ENCODE assay signal across 11 mouse cellular contexts in genomic region chr13:55757645-55758044, GRCm38 (mm10). TPM values are rescaled to one million over a fixed set of nuclear protein-coding genes. Genes with fewer than 3 reads are reported as not detected.
DNase-seq lines count a peak whose midpoint lies in the region; ATAC-seq and TF ChIP-seq lines count a peak whose summit lies in the region.
"Had no signal": no experiment of that assay in that cellular context is flagged by ENCODE, and none has a peak within 500 bp of the region (broad histone marks: within the 10 kb centered on the region; RNA-seq: fewer than 3 reads in every experiment).

No protein-coding gene starts in this region.

- TF ChIP-seq EP300 in liver, embryonic 14.5 days (IDR thresholded peaks at IDR 0.05; ENCODE audit: low read depth): no peak

- TF ChIP-seq CTCF in liver, embryonic 14.5 days (IDR thresholded peaks at IDR 0.05; ENCODE audit: low read depth): peak; percentile 41
- peak; percentile 36 for TF ChIP-seq CTCF in E14TG2a.4 (conservative IDR thresholded peaks at IDR 0.05; ENCODE audit: low read length)

- no peak overlapping the region for H3K4me3 ChIP-seq in liver, embryonic 14.5 days (ENCODE audit: insufficient read depth in 1 of 2, low read depth in 2 of 2, low read length in 2 of 2)
- H3K4me3 ChIP-seq in E14TG2a.4 (replicated peaks; ENCODE audit: low read length): no peak overlapping the region; the same call in 1 of the 2 replicates
- no peak overlapping the region for H3K4me3 ChIP-seq in forebrain, embryonic 13.5 days
- H3K4me3 ChIP-seq: heart, embryonic 15.5 days; midbrain, embryonic 12.5 days had no signal

- H3K9ac ChIP-seq in liver, embryonic 14.5 days (replicated peaks): no peak overlapping the region
- no peak overlapping the region for H3K9ac ChIP-seq in forebrain, embryonic 13.5 days
- H3K9ac ChIP-seq: heart, embryonic 15.5 days; midbrain, embryonic 12.5 days had no signal

- H3K36me3 ChIP-seq in liver, embryonic 14.5 days (replicated peaks; ENCODE audit: control insufficient read depth, insufficient read depth, low read depth): no peaks in the 10 kb centered on the region
- H3K36me3 ChIP-seq in E14TG2a.4 (ENCODE audit: insufficient read depth, low read length): no peaks in the 10 kb centered on the region
- H3K36me3 ChIP-seq in forebrain, embryonic 13.5 days (ENCODE audit: poor library complexity, severe bottlenecking): no peaks in the 10 kb centered on the region
- H3K36me3 ChIP-seq: heart, embryonic 15.5 days; midbrain, embryonic 12.5 days had no signal

- no peak overlapping the region for H3K27ac ChIP-seq in liver, embryonic 14.5 days
- no peak overlapping the region for H3K27ac ChIP-seq in forebrain, embryonic 13.5 days
- H3K27ac ChIP-seq: heart, embryonic 15.5 days; midbrain, embryonic 12.5 days had no signal

- no peaks in the 10 kb centered on the region; a peak in 1 of 4 replicates for H3K4me1 ChIP-seq in liver, embryonic 14.5 days (replicated peaks; ENCODE audit: control insufficient read depth in 2 of 2, insufficient read depth in 2 of 2, low read length in 1 of 2)
- peaks cover 39% of the 10 kb centered on the region for H3K4me1 ChIP-seq in E14TG2a.4 (replicated peaks; ENCODE audit: low read depth, low read length)
- H3K4me1 ChIP-seq in forebrain, embryonic 13.5 days: no peaks in the 10 kb centered on the region

- no peak overlapping the region for H3K4me2 ChIP-seq in liver, embryonic 14.5 days (ENCODE audit: low read depth)
- H3K4me2 ChIP-seq in forebrain, embryonic 13.5 days: no peak overlapping the region
- H3K4me2 ChIP-seq: midbrain, embryonic 12.5 days had no signal

- WGBS in liver, embryonic 14.5 days (ENCODE audit: insufficient replicate concordance): 75% methylated on average over 6 of the region's 6 CpGs
- WGBS in forebrain, embryonic 13.5 days: 88% methylated on average over 6 of the region's 6 CpGs

- H3K9me3 ChIP-seq in liver, embryonic 14.5 days (ENCODE audit: control insufficient read depth, low read length): no peaks in the 10 kb centered on the region
- H3K9me3 ChIP-seq in E14TG2a.4 (ENCODE audit: low read length): no peaks in the 10 kb centered on the region
- H3K9me3 ChIP-seq in forebrain, embryonic 13.5 days (replicated peaks): no peaks in the 10 kb centered on the region
- H3K9me3 ChIP-seq: heart, embryonic 15.5 days; midbrain, embryonic 12.5 days had no signal

- DNase-seq in adrenal gland, postnatal 14 days: peak; percentile 40
- DNase-seq in adrenal gland, postnatal 4 days (ENCODE audit: low spot score in 2 of 2): no peak
- DNase-seq in liver, embryonic 14.5 days (ENCODE audit: low read depth in 3 of 3, low spot score in 3 of 3): no peak
- no peak for DNase-seq in liver
- DNase-seq in induced T-regulatory cell, adult 2 months (ENCODE audit: low read depth): peak; percentile 14
- DNase-seq in cerebellum, adult 9-10 months: no peak
- DNase-seq: adrenal gland, adult 8-10 months had no signal

- H3K27me3 ChIP-seq in liver, embryonic 14.5 days (ENCODE audit: control insufficient read depth, insufficient read depth, low read length): no peaks in the 10 kb centered on the region
- H3K27me3 ChIP-seq in E14TG2a.4 (ENCODE audit: insufficient read depth, low read length): no peaks in the 10 kb centered on the region
- no peaks in the 10 kb centered on the region for H3K27me3 ChIP-seq in forebrain, embryonic 13.5 days
- H3K27me3 ChIP-seq: heart, embryonic 15.5 days; midbrain, embryonic 12.5 days had no signal

- no peak for ATAC-seq in liver, embryonic 14.5 days (ENCODE audit: insufficient read depth)
- no peak for ATAC-seq in forebrain, embryonic 13.5 days

RNA-seq across cellular contexts. Expression of gene Catsper3, which starts 26.7 kb away (rescaled TPM):
- 0.30 TPM in 1 of 2 replicates, not detected in the other for total RNA-seq in adrenal gland, postnatal 14 days (2021)
- total RNA-seq in adrenal gland, postnatal 4 days (2021): under 1 TPM in 1 of 2 experiments, not detected in 1; 0.31 TPM
- polyA plus RNA-seq in liver, embryonic 14.5 days (2012; rRNA removed): 0.03 TPM in 1 of 2 replicates, not detected in the other
- polyA plus RNA-seq in liver, embryonic 14.5 days (2014; fragmentation: Nextera tagmentation; extraction: Ambion mirVana): 0.13 TPM in 1 of 2 replicates, not detected in the other
- 0.17 TPM in 1 of 2 replicates, not detected in the other for polyA plus RNA-seq in forebrain, embryonic 13.5 days (2015; fragmentation: Nextera tagmentation; extraction: Ambion mirVana)
- polyA plus RNA-seq: heart, embryonic 15.5 days had no signal

RNA-seq across cellular contexts. Expression of gene Pcbd2, which starts 30.5 kb away (rescaled TPM):
- 62.1 and 72.6 TPM in 2 replicates for total RNA-seq in adrenal gland, postnatal 14 days (2021)
- total RNA-seq in adrenal gland, postnatal 4 days (2021): 10 to 100 TPM; 55.0 to 56.2 TPM
- 19.7 and 25.1 TPM in 2 replicates for polyA plus RNA-seq in liver, embryonic 14.5 days (2012; rRNA removed)
- 35.7 and 40.9 TPM in 2 replicates for polyA plus RNA-seq in liver, embryonic 14.5 days (2014; fragmentation: Nextera tagmentation; extraction: Ambion mirVana)
- polyA plus RNA-seq in forebrain, embryonic 13.5 days (2015; fragmentation: Nextera tagmentation; extraction: Ambion mirVana): 24.5 and 25.9 TPM in 2 replicates

RNA-seq across cellular contexts. Expression of gene Txndc15, which starts 43.2 kb away (rescaled TPM):
- total RNA-seq in adrenal gland, postnatal 14 days (2021): 50.0 and 52.8 TPM in 2 replicates
- total RNA-seq in adrenal gland, postnatal 4 days (2021): 10 to 100 TPM; 53.9 to 54.3 TPM
- polyA plus RNA-seq in liver, embryonic 14.5 days (2012; rRNA removed): 8.8 and 10.4 TPM in 2 replicates
- 26.7 and 28.5 TPM in 2 replicates for polyA plus RNA-seq in liver, embryonic 14.5 days (2014; fragmentation: Nextera tagmentation; extraction: Ambion mirVana)
- 98.2 and 108 TPM in 2 replicates for polyA plus RNA-seq in forebrain, embryonic 13.5 days (2015; fragmentation: Nextera tagmentation; extraction: Ambion mirVana)

Comparison
In these comparisons a context has a peak if more than half of its experiments do, and no peak if none do; other contexts are left out.
1. DNase-seq: peak in adrenal gland, postnatal 14 days (single experiment) and induced T-regulatory cell, adult 2 months (single experiment); none in adrenal gland, postnatal 4 days (0 of 2), liver, embryonic 14.5 days (0 of 3), liver (single experiment) and cerebellum, adult 9-10 months (single experiment).